Mouse (Mus musculus) frontal cortex, postnatal 36 days (tissue): Measurements from ENCODE around the gene Acsm5.
"Not testable (repeated sequence)": the region's sequence is repeated elsewhere in the genome, so short reads cannot be mapped to it uniquely, and the experiment has no call there.

Experiments used
- DNase-seq, 2 experiments: peaks; one replicate each; pipeline ENCODE4 v3.0.0; 2022; ENCODE audit warnings: low spot score in 2 of 2

Acsm5 gene

GRCm38 (mm10) chr7:119545572-119545971 lies 26.3 kb downstream of the Acsm5 start:
- no peak for DNase-seq

DNA sequence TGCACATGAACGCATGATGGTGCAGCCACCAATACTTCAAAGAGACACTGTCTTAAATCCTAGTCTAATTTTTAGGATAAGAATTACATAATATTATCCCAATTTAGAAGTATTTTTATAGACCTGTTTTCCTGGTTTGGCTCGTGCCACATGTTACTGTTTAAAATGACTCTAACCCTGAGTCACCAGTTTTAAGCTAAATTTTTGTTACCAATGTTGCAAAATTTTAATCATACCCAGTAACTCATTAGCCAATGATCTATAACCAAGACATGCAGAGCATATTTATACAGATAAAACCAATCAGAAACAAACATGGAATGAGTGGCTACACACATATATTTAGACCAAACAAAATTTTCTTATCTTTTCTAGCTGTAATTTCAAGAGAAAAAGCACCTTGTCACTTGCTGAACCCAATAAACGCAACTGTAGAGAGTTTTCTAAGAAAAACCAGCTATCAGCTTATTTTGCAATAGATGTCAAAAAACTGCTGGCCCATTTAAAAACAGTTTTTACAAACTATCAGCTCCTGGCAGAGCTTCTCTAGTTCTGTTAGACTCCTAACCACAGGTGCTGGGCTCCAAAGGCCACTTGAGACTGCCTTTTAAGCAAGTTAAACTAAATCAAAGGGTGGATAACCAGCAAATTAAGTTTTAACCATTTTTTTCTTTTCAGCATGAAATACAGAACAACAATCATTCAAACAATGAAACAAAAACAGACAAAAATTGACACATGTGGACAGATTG lies 31.4 kb downstream of the Acsm5 start:
- no peak for DNase-seq

GRCm38 (mm10) chr7:119554040-119554439 lies 34.8 kb downstream of the Acsm5 start, which contains the start of gene Acsm2:
Acsm2 (plus strand) TSS chr7:119554340.
- DNase-seq: no peak

DNA sequence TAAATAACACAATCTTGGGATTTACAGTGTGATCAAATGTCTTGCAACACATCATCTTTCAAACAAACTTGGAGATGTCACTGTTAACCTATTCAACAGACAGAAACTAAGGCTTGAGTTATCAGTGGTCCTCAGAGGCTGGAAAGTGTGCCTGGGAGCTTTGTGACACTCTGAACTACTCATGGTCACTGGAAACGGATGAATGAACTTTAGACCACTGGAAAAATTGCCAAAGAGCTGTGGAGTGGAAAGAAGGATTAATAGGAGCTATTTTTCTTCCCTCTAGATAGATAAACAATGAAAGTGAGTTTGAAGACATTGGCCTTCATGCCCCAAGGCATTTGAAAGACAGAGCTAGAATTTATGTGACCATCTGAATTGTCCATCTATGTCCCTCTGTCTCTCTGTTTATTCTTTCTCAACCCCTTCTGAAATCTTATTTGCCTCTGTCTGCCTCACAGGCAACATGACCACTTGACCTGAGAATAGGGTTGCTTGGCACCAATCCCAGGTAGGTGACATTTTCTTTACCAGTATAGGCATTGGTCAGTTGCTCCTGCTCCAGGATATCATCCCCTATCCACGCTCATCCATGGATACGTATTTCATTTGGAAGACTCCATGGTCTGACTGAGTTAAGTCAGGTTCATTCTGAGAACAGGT lies 40.7 kb downstream of the Acsm5 start:
- DNase-seq: no peak

- DNase-seq: no peak
Observed at GRCm38 (mm10) chr7:119560452-119560835, 41.2 kb downstream of the Acsm5 start.

- no peak for DNase-seq
Observed at GRCm38 (mm10) chr7:119561441-119561840, 42.2 kb downstream of the Acsm5 start.

- not testable (repeated sequence) for DNase-seq
Observed at GRCm38 (mm10) chr7:119562476-119562875, 43.2 kb downstream of the Acsm5 start.

DNA sequence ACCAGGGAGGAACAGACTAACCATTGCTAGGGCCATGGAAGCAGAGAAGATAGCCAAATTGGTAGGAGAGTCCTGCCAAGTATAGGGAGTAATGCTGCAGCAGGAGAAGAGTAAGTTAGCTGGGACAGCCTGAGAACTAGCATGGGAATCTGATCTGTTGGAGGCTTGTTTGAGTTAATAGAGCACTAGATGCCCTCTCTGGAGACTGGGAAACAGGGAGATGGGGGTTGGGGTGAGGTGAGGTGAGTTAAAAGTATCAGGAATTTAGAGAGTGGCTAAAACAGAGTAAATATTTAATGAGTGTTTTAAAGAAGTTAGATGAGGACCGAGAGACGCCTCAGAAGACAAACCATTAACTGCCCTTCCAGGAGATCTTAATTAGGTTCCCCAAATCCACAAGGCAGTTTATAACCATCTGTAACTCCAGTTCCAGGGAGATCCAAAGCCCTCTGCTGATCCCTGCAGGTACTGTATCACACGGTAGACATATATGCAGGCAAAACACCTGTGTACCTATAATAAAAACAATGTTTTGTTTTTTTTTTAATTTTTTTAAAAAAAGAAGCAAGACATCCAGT lies 75.4 kb downstream of the Acsm5 start:
- DNase-seq: no peak
